Mouse (Mus musculus) G1E (cell line): Measurements from ENCODE around the gene Gskip.

Experiments used
- CTCF ChIP-seq: IDR thresholded peaks from 2 replicates; pipeline ENCODE4 v1.5.1; 2012; ENCODE audit warnings: low read depth, low read length, inconsistent platforms, mixed read lengths
- GATA1 ChIP-seq: IDR thresholded peaks from 2 replicates; pipeline ENCODE4 v1.6.1; 2012; ENCODE audit warnings: borderline replicate concordance, low read length, inconsistent platforms, mixed read lengths
- GATA2 ChIP-seq: IDR thresholded peaks from 2 replicates; pipeline ENCODE4 v1.6.1; 2012; ENCODE audit warnings: low read depth, low read length, inconsistent platforms, borderline replicate concordance
- POLR2AphosphoS5 ChIP-seq: IDR thresholded peaks from 2 replicates; pipeline ENCODE4 v1.6.1; 2012; ENCODE audit warnings: low read depth, low read length, inconsistent platforms; ENCODE audit not compliant: insufficient replicate concordance
- TAL1 ChIP-seq: conservative IDR thresholded peaks from 2 replicates; pipeline ENCODE4 v1.6.1; 2012; ENCODE audit warnings: low read depth, low read length, inconsistent platforms, mixed read lengths

- TF ChIP-seq TAL1: no peak
- TF ChIP-seq CTCF: no peak
- TF ChIP-seq GATA1: no peak
- TF ChIP-seq POLR2AphosphoS5: no peak
- TF ChIP-seq GATA2: no peak
These were observed 517 bp downstream of the Gskip start, which contains the start of gene Atg2b for GRCm38 (mm10) chr12:105685001-105685691.
